Mouse (Mus musculus) limb, embryonic 15.5 days (tissue): Measurements from ENCODE around the gene Xlr5a. TPM values are rescaled to one million over a fixed set of nuclear protein-coding genes. Genes with fewer than 3 reads are reported as not detected.

Experiments
- polyA plus RNA-seq: library from polyadenylated mRNA; unstranded; fragments of >200 nt; fragmentation: Nextera tagmentation; extraction: Ambion mirVana; gene quantifications from 2 replicates; pipeline ENCODE4 v1.2.1, GENCODE M21; 2015

Xlr5a gene
- polyA plus RNA-seq, 1 experiment from 2014 or later = not detected

Other genes with a start within 250 kb of the Xlr5a start
- gene Pnma3, start 228.2 kb downstream of the Xlr5a start, polyA plus RNA-seq = 0.07 and 0.17 TPM in 2 replicates
- gene Xlr4a, start 210.5 kb downstream of the Xlr5a start, polyA plus RNA-seq = 0.86 and 1.1 TPM in 2 replicates
- gene Xlr3a, start 195.9 kb downstream of the Xlr5a start, polyA plus RNA-seq = 2.1 and 2.5 TPM in 2 replicates
- 0.14 and 0.15 TPM in 2 replicates for gene Gm14685, start 175.9 kb downstream of the Xlr5a start, polyA plus RNA-seq
- not detected in 2 replicates for gene Xlr5b, start 144.2 kb downstream of the Xlr5a start, polyA plus RNA-seq
- gene DXBay18, start 143.5 kb downstream of the Xlr5a start, polyA plus RNA-seq = not detected in 2 replicates
- not detected in 2 replicates for gene Spin2d, start 116.0 kb downstream of the Xlr5a start, polyA plus RNA-seq
- gene Xlr3b, start 100.8 kb downstream of the Xlr5a start, polyA plus RNA-seq = 12.6 and 12.9 TPM in 2 replicates
- gene Xlr4b, start 78.6 kb downstream of the Xlr5a start, polyA plus RNA-seq = 0.52 and 1.0 TPM in 2 replicates
- 12.9 and 14.0 TPM in 2 replicates for gene F8a, start 64.7 kb downstream of the Xlr5a start, polyA plus RNA-seq
- 0.14 and 0.22 TPM in 2 replicates for gene Xlr4c, start 49.8 kb downstream of the Xlr5a start, polyA plus RNA-seq
- 0.37 TPM in 1 of 2 replicates, not detected in the other for gene Xlr3c, start 27.6 kb downstream of the Xlr5a start, polyA plus RNA-seq
- not detected in 2 replicates for gene Xlr5c, start within 50 bp of the Xlr5a start, polyA plus RNA-seq
- gene Gm45015, start 43.9 kb upstream of the Xlr5a start, polyA plus RNA-seq = not detected in 2 replicates
- gene Zfp275, start 49.6 kb upstream of the Xlr5a start, polyA plus RNA-seq = 19.0 and 19.4 TPM in 2 replicates
- not detected in 2 replicates for gene Gm18336, start 105.8 kb upstream of the Xlr5a start, polyA plus RNA-seq
- gene Zfp92, start 118.1 kb upstream of the Xlr5a start, polyA plus RNA-seq = 0.14 and 0.15 TPM in 2 replicates
- gene Trex2, start 142.4 kb upstream of the Xlr5a start, polyA plus RNA-seq = 12.5 and 18.3 TPM in 2 replicates
- 53.8 and 54.7 TPM in 2 replicates for gene Haus7, start 166.1 kb upstream of the Xlr5a start, polyA plus RNA-seq
- gene Bgn, start 190.6 kb upstream of the Xlr5a start, polyA plus RNA-seq = 243 and 288 TPM in 2 replicates
- 0.41 and 0.97 TPM in 2 replicates for gene Atp2b3, start 210.1 kb upstream of the Xlr5a start, polyA plus RNA-seq